Mouse (Mus musculus) cerebellum, adult (tissue): Measurements from ENCODE around the gene Ugp2.

Experiments used
- ATAC-seq: cut with Nextera tagmentation; 2 replicates; pipeline ENCODE4 v1.9.2; 2017; ENCODE audit warnings: mild to moderate bottlenecking, moderate library complexity, mixed read lengths; ENCODE audit not compliant: insufficient number of reproducible peaks, low FRiP score, low TSS enrichment

The Ugp2 gene

DNA sequence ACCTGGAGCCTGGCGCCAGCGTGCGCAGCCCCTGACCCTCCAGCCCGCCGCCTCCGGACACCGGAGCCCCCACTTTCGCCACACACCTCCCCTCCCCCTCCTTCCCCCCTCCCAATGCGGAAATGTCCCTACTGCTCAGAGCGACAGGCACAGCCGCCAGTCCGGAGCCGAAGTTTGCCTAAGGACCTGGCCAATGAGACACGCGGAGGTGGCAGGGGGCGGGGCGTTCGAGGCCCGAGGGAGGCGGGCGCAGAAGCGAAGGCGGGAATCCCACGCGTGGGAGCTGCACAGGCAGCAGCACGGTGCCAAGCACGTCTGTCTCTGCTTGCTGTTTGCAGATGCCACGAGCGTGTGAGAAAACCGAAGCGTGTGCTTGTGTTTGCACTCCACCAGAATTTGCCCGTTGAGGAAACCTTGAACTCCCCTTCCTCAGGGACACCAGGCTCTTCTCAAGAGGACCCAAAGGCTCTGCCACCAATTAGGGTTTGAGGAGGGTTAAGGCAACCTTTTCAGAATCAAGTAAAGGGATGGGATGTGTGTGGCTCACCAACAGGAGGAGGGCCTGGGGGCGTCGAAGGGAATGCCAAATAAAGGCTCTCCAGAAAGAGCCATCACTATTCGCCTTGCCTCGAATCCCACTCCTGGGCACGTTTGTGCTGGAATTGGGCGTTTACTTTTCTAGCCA lies at the start of gene Ugp2:
TSS of gene Ugp2 (minus strand) at position 80 of the 685 bp plus-strand sequence.
- peak; percentile 99 for ATAC-seq

DNA sequence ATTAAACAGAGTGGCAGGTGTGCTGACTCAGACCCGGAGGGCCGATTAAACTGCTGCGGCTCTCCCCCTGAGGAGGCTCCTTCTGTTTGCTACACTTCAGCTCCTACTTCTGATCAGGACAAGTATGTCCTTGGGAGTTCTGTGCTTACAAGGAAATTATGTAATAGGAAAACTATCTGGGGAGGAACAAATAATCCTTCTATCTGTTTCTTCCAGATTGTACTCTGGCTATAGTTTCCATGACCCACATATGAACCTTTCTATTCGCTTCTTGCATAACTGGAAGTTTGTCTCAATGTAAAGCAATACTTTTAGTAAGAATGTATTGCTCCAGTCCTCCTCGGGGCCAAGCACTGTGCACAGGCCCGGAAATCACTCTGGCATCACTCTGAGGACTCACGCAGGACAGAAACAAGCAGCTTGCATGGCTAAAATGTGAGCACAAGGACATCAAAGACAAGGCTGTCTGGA lies 43.9 kb upstream of the Ugp2 start:
- ATAC-seq: no peak

DNA sequence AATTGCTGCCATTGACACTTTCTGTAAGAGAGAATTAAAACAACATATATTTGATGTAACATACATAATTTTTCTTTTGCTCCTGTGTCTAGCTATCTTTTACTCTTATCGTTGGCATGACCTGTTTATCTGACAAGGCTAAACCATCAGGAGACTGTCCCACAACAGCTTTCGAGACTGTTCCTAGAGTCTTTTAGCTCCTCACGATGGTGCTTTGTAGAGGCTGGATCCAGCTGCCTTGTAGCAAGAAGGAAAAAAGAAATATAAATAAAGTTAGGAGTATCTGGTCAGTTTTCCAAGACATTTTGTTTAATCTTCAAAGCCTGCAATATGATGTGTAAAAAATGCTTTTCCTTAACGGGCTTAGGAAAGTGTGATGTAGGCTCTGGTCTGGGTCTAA lies 35.7 kb upstream of the Ugp2 start:
- ATAC-seq: no peak

- no peak for ATAC-seq
These were observed 35.1 kb upstream of the Ugp2 start for GRCm38 (mm10) chr11:21406141-21406540.

- no peak for ATAC-seq
These were observed 32.9 kb upstream of the Ugp2 start for GRCm38 (mm10) chr11:21403877-21404276.

DNA sequence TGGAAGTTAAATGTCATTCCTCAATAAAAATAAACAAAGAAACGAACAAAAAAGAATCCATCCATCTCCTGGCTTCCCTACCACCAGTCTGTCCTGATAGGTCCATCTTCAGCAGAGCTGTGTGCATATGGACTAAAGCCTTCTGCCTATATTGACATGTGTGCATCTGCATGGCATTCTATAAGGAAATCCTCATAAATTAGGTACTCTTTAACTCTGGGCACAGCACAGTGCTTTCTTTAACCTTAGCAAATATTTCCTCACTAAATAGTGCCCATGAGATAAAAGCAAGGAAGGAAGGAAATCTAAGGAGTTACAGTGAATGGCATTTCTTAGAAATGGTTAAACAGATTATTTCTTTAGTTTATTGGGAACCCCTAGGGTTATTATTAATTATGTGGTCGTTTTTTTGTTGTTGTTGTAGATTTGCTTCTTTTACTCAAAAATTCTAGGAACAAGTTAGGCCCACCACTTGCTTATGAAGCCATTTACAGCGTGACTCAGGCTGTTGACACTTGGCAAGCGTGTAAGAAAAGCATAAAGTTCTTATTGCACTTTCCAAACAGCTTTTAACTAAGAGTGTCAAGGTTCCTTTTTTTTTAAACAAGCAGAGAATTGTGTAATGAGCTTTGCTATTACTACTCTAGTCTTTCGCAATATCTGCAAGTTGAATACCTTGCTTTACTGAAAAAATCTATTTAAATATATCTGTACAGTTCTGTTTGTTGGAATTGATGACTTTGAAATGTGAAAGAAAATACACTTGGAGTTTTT lies 31.7 kb upstream of the Ugp2 start:
- ATAC-seq: no peak

GRCm38 (mm10) chr11:21401248-21401647 lies 30.2 kb upstream of the Ugp2 start:
- no peak for ATAC-seq

GRCm38 (mm10) chr11:21399186-21399681 lies 28.2 kb upstream of the Ugp2 start:
- no peak for ATAC-seq

DNA sequence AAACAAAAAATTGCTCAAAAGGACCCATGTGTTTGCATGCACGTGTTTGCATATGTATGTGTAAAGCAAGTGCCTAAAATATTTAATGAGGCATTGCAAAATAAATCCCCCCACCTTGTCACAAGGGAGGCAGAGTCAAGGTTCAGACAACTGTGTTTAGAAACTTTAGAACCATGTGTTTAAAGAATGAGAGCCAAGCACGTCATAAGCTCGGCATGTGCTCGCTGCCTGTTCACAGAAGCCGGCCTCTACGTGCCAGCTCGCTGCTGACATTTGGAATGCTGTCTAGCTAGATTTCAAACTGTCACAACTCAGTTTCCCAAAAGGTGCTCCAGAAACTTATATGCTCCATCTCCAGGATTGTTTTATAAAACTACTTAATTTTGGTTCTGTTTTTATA lies 27.5 kb upstream of the Ugp2 start:
- no peak for ATAC-seq

DNA sequence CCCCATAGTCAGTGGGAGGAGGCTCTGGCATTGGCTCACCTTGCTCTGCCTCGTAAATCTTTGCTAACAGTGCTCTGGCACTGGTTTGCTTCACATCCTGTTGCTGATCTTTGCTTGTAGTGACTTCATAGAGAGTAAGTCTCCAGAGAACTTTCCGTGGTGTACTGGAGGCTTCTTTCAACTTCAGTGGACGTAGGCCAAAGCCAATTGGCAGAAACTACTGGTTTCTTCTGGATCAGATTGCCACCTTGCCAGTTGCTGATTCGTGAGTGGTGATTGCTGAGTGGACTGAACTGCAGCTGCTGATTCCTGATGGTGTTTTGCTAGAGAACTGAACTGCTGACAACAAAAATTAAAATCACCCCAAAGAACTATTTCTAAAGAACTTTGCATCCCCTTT lies 15.8 kb upstream of the Ugp2 start:
- ATAC-seq: no peak

DNA sequence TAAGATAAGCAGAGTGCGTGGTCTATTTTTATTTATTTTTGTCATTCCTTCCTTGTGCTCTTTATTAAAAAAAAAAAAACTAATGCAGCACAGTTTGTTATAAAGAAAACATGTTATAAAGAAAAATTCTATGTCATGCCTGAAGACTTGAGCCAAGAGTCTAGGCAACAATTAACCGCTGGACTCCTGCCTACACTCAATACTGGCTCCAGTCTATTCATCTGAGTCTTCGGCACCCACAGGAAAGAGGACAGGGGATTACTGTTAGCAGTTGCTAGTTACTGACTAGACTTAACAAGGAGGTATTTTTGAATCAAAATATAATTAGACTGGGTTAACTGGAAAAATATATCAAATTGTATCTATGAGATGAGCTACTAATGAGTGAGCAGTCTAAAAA lies 3.1 kb upstream of the Ugp2 start:
- ATAC-seq: no peak

DNA sequence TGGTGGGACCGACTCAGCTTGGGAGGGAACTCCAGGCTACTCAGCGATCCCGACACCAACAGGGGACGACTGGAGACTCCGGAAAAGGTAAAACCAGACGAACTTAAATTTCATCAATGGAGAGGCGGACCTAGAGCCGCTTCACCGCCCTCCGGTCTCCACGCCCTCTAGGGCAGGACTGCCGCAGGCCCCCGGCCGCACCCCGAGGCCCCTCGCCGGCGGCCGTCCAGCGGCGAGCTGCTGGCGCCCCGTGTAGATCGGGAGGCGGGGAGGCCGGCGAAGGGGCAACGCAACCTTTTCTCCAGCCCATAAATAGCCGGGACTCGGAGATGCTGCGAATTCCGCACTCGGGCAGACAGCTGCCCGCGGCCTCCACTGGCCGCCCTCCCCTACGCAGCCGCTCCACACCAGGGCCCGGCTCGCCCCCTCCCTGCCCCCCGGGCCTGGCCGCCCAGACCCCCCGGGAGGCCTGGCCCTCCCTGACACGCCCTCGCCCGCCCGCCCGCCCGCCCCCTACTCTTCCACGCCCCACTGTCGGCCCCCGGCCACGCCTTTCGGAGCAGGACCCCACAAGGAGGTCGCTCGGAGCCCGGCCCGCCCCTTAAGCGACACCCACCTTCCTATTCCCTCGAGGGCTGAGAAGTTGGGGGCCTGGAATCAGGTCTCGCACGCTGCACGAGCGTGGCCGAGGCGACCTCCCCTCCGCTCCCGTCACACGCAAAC lies 441 bp downstream of the Ugp2 start:
- ATAC-seq: peak; percentile 69

DNA sequence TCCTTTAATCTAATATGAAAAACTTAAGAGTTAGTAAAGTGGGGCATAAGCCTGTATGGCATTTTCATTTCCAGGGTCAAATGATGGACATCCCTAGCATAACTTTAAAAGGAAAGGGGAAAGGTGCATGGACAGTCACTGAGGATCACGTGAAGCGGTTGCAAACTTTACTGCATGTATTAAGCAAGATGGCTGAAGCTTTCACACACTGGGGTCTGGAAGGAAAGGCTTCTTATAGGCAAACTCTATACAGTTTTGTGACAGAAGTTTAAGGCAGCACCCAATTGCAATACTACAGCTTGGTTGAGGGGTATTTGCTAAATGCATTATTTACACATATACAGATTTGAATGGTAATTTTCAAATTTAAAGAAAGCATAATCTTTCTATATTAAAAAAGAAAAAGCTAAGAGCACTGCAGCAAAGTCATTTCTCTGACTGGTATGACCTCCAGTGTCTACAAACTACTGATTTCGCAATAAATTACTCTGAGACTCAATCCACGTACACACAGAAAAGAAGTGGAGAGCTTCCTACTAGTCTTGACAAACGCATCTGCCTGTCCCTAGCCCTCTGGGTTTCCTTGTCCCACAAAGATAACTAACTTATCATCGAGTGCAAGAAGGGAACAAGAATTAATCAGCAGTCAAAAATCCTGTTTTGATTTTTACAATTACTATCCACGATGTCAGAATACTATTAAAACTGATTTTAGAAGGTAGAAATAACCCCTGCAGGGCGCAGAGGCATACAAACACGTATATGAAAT lies 1.6 kb downstream of the Ugp2 start:
- ATAC-seq: no peak

DNA sequence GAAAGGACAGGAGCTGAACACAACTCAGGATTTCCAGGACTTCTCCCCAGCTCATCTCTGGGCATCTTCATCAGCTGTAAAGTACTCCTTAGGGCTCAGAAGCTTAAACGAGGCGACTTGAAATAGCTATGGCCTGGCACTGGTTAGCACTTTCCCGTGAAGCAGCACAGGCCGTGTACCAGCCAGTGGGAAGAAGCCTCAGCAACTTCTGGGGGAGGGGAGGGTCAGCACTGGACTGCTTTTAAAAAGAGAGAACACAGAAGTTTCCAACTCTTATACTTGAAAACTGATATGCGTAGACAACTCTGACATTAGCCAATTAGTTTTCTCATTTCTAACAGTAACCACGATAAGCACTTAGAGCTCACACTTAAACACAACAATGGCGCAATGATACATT lies 2.5 kb downstream of the Ugp2 start:
- ATAC-seq: no peak

DNA sequence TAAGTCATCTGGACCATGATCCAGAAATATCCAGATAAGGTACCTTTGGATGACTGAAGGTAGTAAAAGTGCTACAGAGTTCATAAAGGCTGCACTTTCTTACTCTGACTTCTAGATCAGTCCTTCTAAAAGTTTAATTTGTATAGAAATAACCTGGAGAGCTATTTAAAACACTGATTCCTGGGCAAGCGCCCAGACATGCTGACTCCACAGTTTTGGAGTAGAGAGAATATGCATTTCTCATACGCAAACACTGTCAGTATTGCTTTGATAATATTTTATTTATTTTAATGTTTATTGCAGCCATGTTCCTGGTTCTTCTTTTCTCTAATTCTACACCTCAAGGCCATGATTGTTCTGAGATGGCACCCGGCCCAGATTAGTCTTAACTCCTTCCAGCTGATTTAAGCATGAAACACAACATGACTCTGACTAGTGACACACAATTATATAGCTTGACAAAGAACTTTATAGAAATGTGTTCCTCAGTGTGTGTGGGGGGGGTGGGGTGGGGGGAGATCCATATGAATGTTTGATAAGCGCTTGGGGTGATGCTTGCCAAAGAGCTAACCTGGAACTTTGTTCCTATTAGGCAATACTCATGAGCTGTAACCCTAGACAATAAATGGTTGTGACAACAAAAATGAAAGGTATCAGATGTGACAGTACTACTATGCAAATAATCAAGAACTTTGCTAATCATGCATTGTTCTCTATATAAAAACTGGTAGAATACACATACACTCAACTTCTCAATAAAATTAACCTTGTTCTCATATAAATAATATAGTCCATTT lies 7.7 kb downstream of the Ugp2 start:
- no peak for ATAC-seq

DNA sequence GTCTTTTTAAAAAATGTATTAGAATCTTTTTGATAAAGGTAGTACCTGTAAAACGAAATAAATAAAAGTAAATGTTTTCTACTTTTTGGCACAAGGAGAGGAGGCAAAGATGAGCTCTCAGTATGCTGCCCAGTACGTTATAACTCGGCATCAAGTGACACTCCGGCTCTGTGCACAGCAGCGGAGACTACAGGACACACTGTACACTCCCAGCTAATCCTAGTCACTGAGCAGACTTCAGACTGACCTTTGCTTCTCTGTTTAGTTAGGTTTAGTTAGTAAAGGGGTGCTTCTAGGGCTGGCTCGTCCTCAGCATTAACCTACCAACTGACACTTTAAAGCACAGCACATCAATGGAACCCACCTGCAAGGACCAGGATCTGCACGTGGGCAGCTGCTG lies 19.7 kb downstream of the Ugp2 start:
- no peak for ATAC-seq

GRCm38 (mm10) chr11:21348890-21349289 lies 22.1 kb downstream of the Ugp2 start:
- no peak for ATAC-seq

GRCm38 (mm10) chr11:21346020-21346419 lies 25.0 kb downstream of the Ugp2 start:
- no peak for ATAC-seq

DNA sequence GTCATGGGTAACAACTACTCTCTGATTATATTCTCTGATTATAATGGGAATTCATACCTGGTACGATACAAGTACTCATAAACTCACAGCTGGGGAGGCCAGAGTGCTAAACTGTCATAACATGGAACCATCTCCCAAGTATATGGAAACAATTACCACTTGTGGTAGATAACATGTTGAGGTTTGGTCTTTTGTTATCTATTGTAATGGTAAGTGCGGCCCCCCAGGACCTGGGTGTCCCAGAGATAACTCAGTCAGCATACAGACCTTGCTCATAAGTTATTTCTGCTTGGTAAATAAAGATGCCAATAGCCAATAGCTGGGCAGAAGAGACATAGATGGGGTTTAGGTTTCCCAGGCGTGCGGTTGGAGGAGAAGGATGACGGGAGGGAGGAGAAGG lies 27.5 kb downstream of the Ugp2 start:
- no peak for ATAC-seq

DNA sequence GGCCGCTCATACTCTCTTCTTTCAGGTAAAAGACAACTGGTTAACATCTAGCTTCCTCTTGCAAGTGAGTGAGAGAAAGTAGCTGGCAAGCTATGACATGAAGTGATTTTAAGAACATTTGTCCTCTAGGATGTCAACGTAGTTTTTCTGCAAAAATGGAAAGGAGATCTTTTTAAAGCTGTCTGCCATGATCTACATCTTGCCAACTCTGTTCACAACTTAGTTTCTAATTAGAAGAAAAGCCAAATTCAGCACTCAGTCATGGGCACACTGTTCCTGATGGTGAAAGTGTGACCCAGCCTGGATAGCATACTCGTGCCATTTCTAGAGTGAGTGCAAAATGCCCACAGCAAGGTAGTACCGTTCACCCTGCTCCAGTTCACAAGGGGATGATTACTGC lies 31.9 kb downstream of the Ugp2 start:
- ATAC-seq: no peak
